ENCODE assay signal across 10 mouse cellular contexts in genomic region chr12:25124431-25125238, GRCm38 (mm10). TPM values are rescaled to one million over a fixed set of nuclear protein-coding genes. Genes with fewer than 3 reads are reported as not detected.
DNase-seq lines count a peak whose midpoint lies in the region; ATAC-seq and TF ChIP-seq lines count a peak whose summit lies in the region.
"Had no signal": no experiment of that assay in that cellular context is flagged by ENCODE, and none has a peak within 500 bp of the region (broad histone marks: within the 10 kb centered on the region; RNA-seq: fewer than 3 reads in every experiment).

No protein-coding gene starts in this region.

- peak overlapping the region; percentile 21; the same call in 1 of the 2 replicates for H3K4me2 ChIP-seq in stomach, embryonic 16.5 days (ENCODE audit: low read depth, low read length)
- no peak overlapping the region for H3K4me2 ChIP-seq in stomach, postnatal 0 days (replicated peaks; ENCODE audit: low read depth)
- H3K4me2 ChIP-seq in forebrain, embryonic 15.5 days (replicated peaks), result no peak overlapping the region

- no peak for ATAC-seq in stomach, embryonic 16.5 days (ENCODE audit: insufficient read depth, low FRiP score)
- ATAC-seq in stomach, postnatal 0 days (ENCODE audit: low FRiP score, low TSS enrichment), result no peak
- peak; percentile 91 for ATAC-seq in forebrain, embryonic 15.5 days (replicated peaks)
- ATAC-seq in megakaryocyte, adult 5-6 weeks (ENCODE audit: poor library complexity, severe bottlenecking), result no peak
- no peak for ATAC-seq in megakaryocyte progenitor cell, adult 5-6 weeks (replicated peaks; ENCODE audit: poor library complexity)

- TF ChIP-seq CTCF in stomach, postnatal 0 days (IDR thresholded peaks at IDR 0.05; ENCODE audit: low read depth), result no peak

- H3K27me3 ChIP-seq in stomach, embryonic 16.5 days (ENCODE audit: control insufficient read depth, insufficient read depth, low read length), result no peaks in the 10 kb centered on the region
- H3K27me3 ChIP-seq in stomach, postnatal 0 days (ENCODE audit: control insufficient read depth, insufficient read depth, low read length), result no peaks in the 10 kb centered on the region
- no peaks in the 10 kb centered on the region for H3K27me3 ChIP-seq in forebrain, embryonic 15.5 days

- peaks cover 12% of the 10 kb centered on the region for H3K4me1 ChIP-seq in stomach, embryonic 16.5 days (ENCODE audit: control insufficient read depth, insufficient read depth, low read length)
- H3K4me1 ChIP-seq in stomach, postnatal 0 days (replicated peaks; ENCODE audit: control insufficient read depth, insufficient read depth), result no peaks in the 10 kb centered on the region
- H3K4me1 ChIP-seq in forebrain, embryonic 15.5 days, result peaks cover 16% of the 10 kb centered on the region

- TF ChIP-seq EP300 in stomach, postnatal 0 days (optimal IDR thresholded peaks at IDR 0.05), result no peak

- WGBS in stomach, embryonic 16.5 days, result 35% methylated on average over 19 of the region's 19 CpGs
- 46% methylated on average over 19 of the region's 19 CpGs for WGBS in stomach, postnatal 0 days
- WGBS in forebrain, embryonic 15.5 days, result 4% methylated on average over 19 of the region's 19 CpGs

- H3K9ac ChIP-seq in stomach, embryonic 16.5 days (ENCODE audit: low read length), result no peak overlapping the region
- no peak overlapping the region for H3K9ac ChIP-seq in stomach, postnatal 0 days (ENCODE audit: low read length)
- H3K9ac ChIP-seq in forebrain, embryonic 15.5 days (replicated peaks), result no peak overlapping the region

- no peaks in the 10 kb centered on the region for H3K9me3 ChIP-seq in stomach, embryonic 16.5 days (replicated peaks; ENCODE audit: control insufficient read depth, low read length)
- H3K9me3 ChIP-seq in stomach, postnatal 0 days (ENCODE audit: control insufficient read depth, low read length), result no peaks in the 10 kb centered on the region
- H3K9me3 ChIP-seq in forebrain, embryonic 15.5 days, result no peaks in the 10 kb centered on the region

- H3K4me3 ChIP-seq in stomach, embryonic 16.5 days (replicated peaks; ENCODE audit: low read length), result no peak overlapping the region
- H3K4me3 ChIP-seq in stomach, postnatal 0 days (ENCODE audit: low read depth, low read length), result no peak overlapping the region
- H3K4me3 ChIP-seq in forebrain, embryonic 15.5 days, result no peak overlapping the region

- no peak for DNase-seq in stomach, postnatal 0 days (ENCODE audit: low spot score)
- DNase-seq in mesoderm, embryonic 11.5 days (ENCODE audit: low read depth, low spot score), result peak; percentile 89
- no peak for DNase-seq in cerebellum, adult 8-10 months
- no peak for DNase-seq in thymus, postnatal 0 days (ENCODE audit: low spot score)

- H3K36me3 ChIP-seq in stomach, embryonic 16.5 days (ENCODE audit: control insufficient read depth, insufficient read depth, low read length), result no peaks in the 10 kb centered on the region
- H3K36me3 ChIP-seq in stomach, postnatal 0 days (ENCODE audit: control insufficient read depth, insufficient read depth, low read length), result no peaks in the 10 kb centered on the region
- H3K36me3 ChIP-seq in forebrain, embryonic 15.5 days, result no peaks in the 10 kb centered on the region
- H3K36me3 ChIP-seq: G1E had no signal

- H3K27ac ChIP-seq in stomach, embryonic 16.5 days (ENCODE audit: low read length), result no peak overlapping the region
- H3K27ac ChIP-seq in stomach, postnatal 0 days (replicated peaks), result no peak overlapping the region
- H3K27ac ChIP-seq in forebrain, embryonic 15.5 days (replicated peaks), result peak overlapping the region; percentile 46
- H3K27ac ChIP-seq: macrophage had no signal

RNA-seq across cellular contexts. Expression of gene Id2, which starts 27.7 kb away (rescaled TPM):
- polyA plus RNA-seq in stomach, embryonic 16.5 days (2015; fragmentation: Nextera tagmentation; extraction: Ambion mirVana), result 324 and 325 TPM in 2 replicates
- polyA plus RNA-seq in stomach, postnatal 0 days (2015; fragmentation: Nextera tagmentation; extraction: Ambion mirVana), result 315 and 330 TPM in 2 replicates
- 509 and 581 TPM in 2 replicates for polyA plus RNA-seq in forebrain, embryonic 15.5 days (2015; fragmentation: Nextera tagmentation; extraction: Ambion mirVana)
- total RNA-seq in megakaryocyte, adult 5-6 weeks (2015), result 188 and 198 TPM in 2 replicates
- total RNA-seq in megakaryocyte, adult 5-6 weeks (2017), result 96.7 and 108 TPM in 2 replicates
- 21.8 and 32.4 TPM in 2 replicates for total RNA-seq in megakaryocyte progenitor cell, adult 5-6 weeks (2015)
- total RNA-seq in megakaryocyte progenitor cell, adult 5-6 weeks (2017), result 8.3 and 15.5 TPM in 2 replicates
- 152 and 159 TPM in 2 replicates for polyA plus RNA-seq in thymus, postnatal 0 days (2015; fragmentation: Nextera tagmentation; extraction: Ambion mirVana)
- polyA plus RNA-seq: G1E had no signal
